Mouse (Mus musculus): ENCODE results near the gene Disp1.

The Disp1 gene

GRCm38 (mm10) chr1:183163512-183164189 lies 57.7 kb downstream of the Disp1 start:
- no peak for DNase-seq (ENCODE audit: inconsistent ontology term)

GRCm38 (mm10) chr1:183161057-183161456 lies 60.3 kb downstream of the Disp1 start:
- DNase-seq (ENCODE audit: inconsistent ontology term) = no peak

GRCm38 (mm10) chr1:183160188-183160587 lies 61.1 kb downstream of the Disp1 start:
- no peak for DNase-seq (ENCODE audit: inconsistent ontology term)

DNA sequence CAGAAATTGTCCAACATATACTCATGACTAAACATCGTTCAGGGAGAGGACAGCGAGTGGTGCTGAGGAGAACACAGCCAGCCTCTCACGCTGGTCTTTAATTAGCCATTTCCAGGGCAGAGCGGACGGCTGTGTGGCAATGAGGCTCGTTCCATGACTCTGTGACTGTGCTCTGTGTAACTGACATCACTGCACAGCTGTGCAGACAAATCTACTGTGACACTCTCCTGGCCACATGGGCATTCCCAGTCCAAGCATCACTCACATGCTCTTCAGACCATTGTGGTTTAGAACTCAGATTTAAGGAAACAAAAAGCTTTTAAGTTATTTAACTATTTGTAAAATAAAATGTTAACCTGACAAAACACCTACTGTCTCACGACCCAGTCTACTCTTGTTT lies 62.1 kb downstream of the Disp1 start:
- DNase-seq (ENCODE audit: inconsistent ontology term) = no peak

GRCm38 (mm10) chr1:183155600-183155999 lies 65.7 kb downstream of the Disp1 start:
- DNase-seq (ENCODE audit: inconsistent ontology term) = no peak

DNA sequence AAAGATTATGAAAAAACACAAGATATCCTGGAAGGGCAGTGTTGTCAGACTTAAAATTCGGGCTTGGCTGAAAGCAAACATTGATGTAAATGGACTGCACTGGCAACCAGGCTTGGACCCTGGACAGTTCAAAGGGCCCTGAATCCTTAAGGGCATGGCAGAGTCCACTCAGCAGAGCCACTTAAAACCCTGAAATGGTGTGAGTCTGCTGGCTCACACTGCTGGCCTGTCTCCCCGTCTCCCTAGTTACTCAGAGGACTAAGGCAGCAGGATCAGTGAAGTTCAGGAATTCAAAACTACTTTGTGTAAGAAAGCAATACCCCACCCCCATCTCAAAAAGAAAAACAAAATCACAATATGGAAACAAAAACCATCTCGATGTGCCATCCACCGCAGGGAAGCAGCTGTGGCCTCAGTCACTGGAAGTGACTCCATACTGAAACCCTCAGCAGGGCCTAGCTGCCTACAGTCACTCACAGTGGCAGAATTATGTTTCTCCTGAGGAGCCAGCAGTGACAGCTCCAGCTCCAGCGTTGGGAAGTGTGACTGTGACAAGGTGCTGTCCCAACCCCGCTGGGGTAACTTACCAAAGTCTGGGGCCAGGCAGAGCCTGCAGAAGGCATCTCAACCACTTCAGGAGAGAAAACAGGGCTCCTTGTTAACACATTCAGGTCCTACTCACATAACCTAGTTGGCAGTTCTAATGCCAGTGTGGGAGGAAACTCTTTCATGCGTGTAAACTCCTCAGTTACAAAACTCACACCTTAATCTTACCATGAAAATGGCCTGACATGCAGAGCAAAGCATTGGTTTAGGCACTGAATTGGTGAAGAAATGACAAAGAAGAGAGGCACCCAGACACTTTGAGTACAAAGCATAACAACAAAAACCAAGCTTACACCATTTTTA lies 66.8 kb downstream of the Disp1 start:
- DNase-seq (ENCODE audit: inconsistent ontology term) = peak; percentile 24

DNA sequence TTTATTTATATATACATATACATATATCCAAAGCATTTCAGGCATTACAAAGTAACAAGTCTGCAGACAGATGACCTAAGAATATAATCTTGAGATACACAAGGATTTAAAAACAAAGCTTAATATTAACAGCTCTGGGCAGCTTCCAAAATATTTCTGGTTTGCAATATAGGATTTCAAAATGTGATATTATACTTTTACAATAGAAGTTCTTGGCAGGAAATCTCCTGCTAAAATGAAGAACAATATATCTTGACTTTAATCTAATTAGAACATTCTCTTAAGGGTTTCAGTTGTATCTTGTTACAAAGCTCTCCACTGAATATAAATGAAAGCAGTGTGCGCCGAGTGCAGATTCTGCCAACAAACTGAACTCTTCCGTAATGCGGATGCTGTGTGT lies 68.0 kb downstream of the Disp1 start:
- no peak for DNase-seq (ENCODE audit: inconsistent ontology term)

DNA sequence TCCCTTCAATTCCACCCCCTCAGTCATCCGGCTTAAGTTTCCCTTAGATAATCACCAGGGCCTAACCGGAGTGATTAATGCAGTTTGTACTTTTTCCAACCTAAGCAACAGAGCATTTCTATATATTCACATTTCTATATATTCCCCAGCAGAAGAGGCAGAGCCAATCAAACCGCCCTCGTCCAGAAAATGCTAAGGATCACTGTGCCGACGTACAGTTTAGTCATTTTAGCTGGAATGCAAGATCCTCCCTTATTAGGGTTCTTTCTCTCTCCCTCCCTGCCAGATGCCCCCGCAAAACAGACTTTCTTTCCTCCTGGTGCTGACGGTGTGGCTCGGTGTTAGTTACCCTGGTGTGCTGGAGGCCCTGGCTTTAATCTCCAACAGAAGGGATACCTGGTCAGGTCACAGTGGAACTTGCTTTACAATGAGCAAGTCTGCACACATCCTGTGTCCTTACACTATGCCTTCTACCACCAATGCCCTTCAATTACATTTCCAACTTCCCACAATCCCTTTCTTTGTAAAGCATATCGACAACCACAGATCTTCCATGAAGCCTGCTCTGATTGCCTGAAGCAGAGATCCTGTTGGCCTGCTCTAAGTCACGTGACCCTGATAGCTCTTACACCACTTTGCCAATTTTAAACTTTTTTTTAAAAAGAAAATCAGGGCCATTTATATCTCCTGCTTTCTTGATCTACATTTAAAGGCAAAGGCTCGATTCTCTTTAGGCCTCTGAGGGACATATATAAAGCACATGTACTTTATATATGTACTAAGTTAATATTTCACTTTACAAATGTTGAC lies 69.6 kb downstream of the Disp1 start:
- no peak for DNase-seq (ENCODE audit: inconsistent ontology term)

DNA sequence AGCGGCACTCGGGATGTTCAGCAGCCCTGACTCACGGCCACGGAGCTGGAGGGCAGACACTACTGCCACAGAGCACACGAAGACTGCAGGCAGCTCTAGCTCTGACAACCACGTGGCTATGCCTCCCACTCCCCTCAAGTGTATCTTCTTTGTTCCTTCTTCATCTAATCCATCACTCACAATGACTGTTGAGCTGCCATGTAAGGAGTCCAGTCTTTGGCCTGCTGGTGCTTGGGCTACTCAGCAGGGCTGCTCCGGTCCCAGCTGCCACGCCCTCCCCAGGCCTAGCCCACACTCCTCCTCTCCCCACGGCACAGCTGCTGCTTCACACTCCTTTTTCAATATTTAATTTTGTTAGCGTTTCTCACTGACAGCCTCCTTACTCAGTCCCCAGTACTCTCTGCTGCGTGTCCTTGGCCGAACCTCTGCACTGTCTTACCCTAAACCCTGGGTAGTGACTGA lies 70.9 kb downstream of the Disp1 start:
- DNase-seq (ENCODE audit: inconsistent ontology term) = no peak

GRCm38 (mm10) chr1:183149571-183150105 lies 71.7 kb downstream of the Disp1 start:
- DNase-seq (ENCODE audit: inconsistent ontology term) = no peak

- peak; percentile 41 for DNase-seq (ENCODE audit: inconsistent ontology term)
Measured at GRCm38 (mm10) chr1:183147438-183147841, 73.9 kb downstream of the Disp1 start.

GRCm38 (mm10) chr1:183146795-183147194 lies 74.5 kb downstream of the Disp1 start:
- peak; percentile 31 for DNase-seq (ENCODE audit: inconsistent ontology term)

DNA sequence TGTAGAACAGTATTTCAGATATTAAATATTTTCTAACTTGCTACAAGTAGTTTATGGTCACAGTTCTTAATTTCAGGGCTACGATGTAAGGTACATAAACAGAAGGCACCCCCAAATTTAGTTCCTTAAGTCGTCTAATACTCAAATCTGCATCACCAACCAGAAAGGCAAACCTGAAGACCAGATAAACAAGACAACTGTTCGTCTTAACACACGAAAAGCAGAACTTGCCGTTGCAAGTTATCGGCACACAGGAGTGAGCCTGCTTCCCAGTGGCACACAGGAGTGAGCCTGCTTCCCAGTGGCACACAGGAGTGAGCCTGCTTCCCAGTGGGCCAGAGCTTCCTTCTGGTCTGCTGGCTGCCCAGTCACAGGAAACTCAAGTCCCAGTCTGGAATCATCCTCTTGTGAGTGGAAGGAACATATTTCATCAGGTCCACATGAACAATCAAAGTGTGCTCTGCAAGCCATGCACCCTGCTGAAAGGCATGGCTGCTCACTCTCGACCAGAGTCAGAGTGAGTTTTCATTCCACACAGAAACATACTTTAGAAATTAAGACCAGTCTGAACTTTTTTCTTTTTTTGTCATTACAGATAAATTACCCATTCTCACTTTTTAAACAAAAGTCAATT lies 75.1 kb downstream of the Disp1 start:
- DNase-seq (ENCODE audit: inconsistent ontology term) = no peak

- DNase-seq (ENCODE audit: inconsistent ontology term) = peak; percentile 87
Measured at GRCm38 (mm10) chr1:183144602-183145205, 76.6 kb downstream of the Disp1 start.

- no peak for DNase-seq (ENCODE audit: inconsistent ontology term)
Measured at GRCm38 (mm10) chr1:183143246-183143645, 78.1 kb downstream of the Disp1 start.

GRCm38 (mm10) chr1:183142566-183142965 lies 78.8 kb downstream of the Disp1 start:
- no peak for DNase-seq (ENCODE audit: inconsistent ontology term)

- DNase-seq (ENCODE audit: inconsistent ontology term) = no peak
Measured at GRCm38 (mm10) chr1:183141329-183141728, 80.0 kb downstream of the Disp1 start.

DNA sequence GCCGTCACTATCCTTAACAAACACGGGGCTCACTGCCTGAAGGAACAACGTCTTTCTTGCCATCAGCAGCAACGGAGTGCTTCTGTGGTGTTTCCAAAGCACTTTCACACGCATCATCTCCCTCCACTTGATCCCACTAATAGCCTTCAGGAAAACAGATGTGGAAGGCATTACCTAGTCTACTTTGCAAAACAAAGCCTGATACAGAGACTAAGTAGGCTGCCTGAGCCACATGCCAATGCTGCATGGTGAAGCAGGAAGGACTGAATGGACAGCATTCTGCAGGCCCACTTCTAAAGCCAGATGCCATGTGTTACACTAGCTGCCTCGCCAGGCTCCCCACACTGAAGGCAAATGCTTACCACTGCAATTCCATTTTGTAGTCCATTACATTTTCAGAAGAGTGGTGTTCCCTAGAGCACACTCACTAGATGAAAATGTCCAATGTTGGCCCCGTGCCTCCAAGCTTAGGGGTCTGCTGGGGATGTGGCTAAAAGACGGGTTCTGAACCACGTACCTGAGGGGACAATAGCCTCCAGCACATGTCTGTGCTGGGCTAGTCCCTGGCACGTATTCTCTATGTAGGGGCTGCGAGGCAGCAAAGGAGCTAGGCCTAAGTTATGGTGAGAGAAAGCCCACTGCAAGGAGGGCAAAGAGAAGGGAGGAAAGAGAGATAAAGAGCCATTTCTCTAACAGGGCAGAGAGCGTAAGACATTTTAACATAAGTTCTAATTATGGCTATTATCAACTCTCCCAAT lies 80.6 kb downstream of the Disp1 start:
- peak; percentile 16 for DNase-seq (ENCODE audit: inconsistent ontology term)

- DNase-seq (ENCODE audit: inconsistent ontology term) = no peak
Measured at GRCm38 (mm10) chr1:183138088-183138487, 83.2 kb downstream of the Disp1 start.

- DNase-seq (ENCODE audit: inconsistent ontology term) = no peak
Measured at GRCm38 (mm10) chr1:183134427-183134826, 86.9 kb downstream of the Disp1 start.
